Mouse (Mus musculus) heart, postnatal 0 days (tissue): ENCODE results near the gene Fam3c. TPM values are rescaled to one million over a fixed set of nuclear protein-coding genes. Genes with fewer than 3 reads are reported as not detected.

Experiments used
- ATAC-seq: fragments of 200-750 bp; cut with Nextera tagmentation; 2 replicates; pipeline ENCODE4 v1.8.0; 2017; ENCODE audit warnings: low read depth, moderate number of reproducible peaks, moderate library complexity; ENCODE audit not compliant: insufficient read depth
- DNase-seq: peaks from one replicate; pipeline ENCODE4 v3.0.0-alpha.2; 2016; ENCODE audit warnings: low spot score
- H3K27ac ChIP-seq: fragments of 300-500 bp; sonication (generic); 2 replicates; pipeline ENCODE4 v1.5.1; 2014; ENCODE audit warnings: low read depth, mild to moderate bottlenecking
- H3K27me3 ChIP-seq: fragments of 300-500 bp; sonication (generic); 2 replicates; pipeline ENCODE4 v1.6.1; 2014; ENCODE audit warnings: low read length, mixed read lengths; ENCODE audit not compliant: control insufficient read depth, insufficient read depth
- H3K36me3 ChIP-seq: fragments of 300-500 bp; sonication (generic); replicated peaks from 2 replicates; pipeline ENCODE4 v1.6.1; 2014; ENCODE audit warnings: low read length, mixed read lengths; ENCODE audit not compliant: control insufficient read depth, insufficient read depth
- H3K4me1 ChIP-seq: fragments of 300-500 bp; sonication (generic); 2 replicates; pipeline ENCODE4 v1.6.1; 2014; ENCODE audit warnings: antibody characterized with exemption; ENCODE audit not compliant: control insufficient read depth, insufficient read depth
- H3K4me2 ChIP-seq: fragments of 300-500 bp; sonication (generic); 2 replicates; pipeline ENCODE4 v1.6.1; 2014; ENCODE audit warnings: low read depth, mild to moderate bottlenecking, low read length, moderate library complexity
- H3K4me3 ChIP-seq: fragments of 300-500 bp; sonication (generic); 2 replicates; pipeline ENCODE4 v1.5.1; 2014; ENCODE audit warnings: low read depth, low read length
- H3K9ac ChIP-seq: fragments of 300-500 bp; sonication (generic); replicated peaks from 2 replicates; pipeline ENCODE4 v1.6.1; 2014; ENCODE audit warnings: low read depth, low read length, mixed read lengths
- H3K9me3 ChIP-seq: fragments of 300-500 bp; sonication (generic); replicated peaks from 2 replicates; pipeline ENCODE4 v1.6.1; 2016; ENCODE audit warnings: low read length; ENCODE audit not compliant: control insufficient read depth
- CTCF ChIP-seq: IDR thresholded peaks from 2 replicates; pipeline ENCODE4 v1.5.1; 2016; ENCODE audit warnings: antibody characterized with exemption, control low read depth, low read depth
- EP300 ChIP-seq: IDR thresholded peaks from 2 replicates; pipeline ENCODE4 v1.6.1; 2016; ENCODE audit warnings: antibody characterized with exemption, low read depth
- WGBS: fragments of 180-500 bp; shearing (Covaris S2); extraction: QIAGEN DNeasy Blood & Tissue Kit; methylation state at CpG from one replicate; pipeline ENCODE4 v1.1.7; 2014; 5-methylcytosine and 5-hydroxymethylcytosine counted together
- polyA plus RNA-seq: library from polyadenylated mRNA; unstranded; fragments of >200 nt; fragmentation: Nextera tagmentation; extraction: Ambion mirVana; gene quantifications from 2 replicates; pipeline ENCODE4 v1.2.1, GENCODE M21; 2015
- total RNA-seq: library from RNA; depleted of rRNA; stranded (reverse); fragments of >200 nt; gene quantifications from 2 replicates; pipeline ENCODE4 v1.2.3, GENCODE M21; 2014; ENCODE audit warnings: low replicate concordance

Gene Fam3c
- total and polyA plus RNA-seq, 2 experiments from 2014 or later = 7.3 to 27.9 TPM

- ATAC-seq = no peak
Observed at GRCm38 (mm10) chr6:22361941-22362340, 5.9 kb upstream of the Fam3c start.

GRCm38 (mm10) chr6:22359019-22359418 lies 3.0 kb upstream of the Fam3c start:
- no peaks in the 10 kb centered on the region for H3K27me3 ChIP-seq
- no peak overlapping the region for H3K27ac ChIP-seq
- H3K9ac ChIP-seq = no peak overlapping the region
- WGBS = 57% methylated on average over 1 of the region's 1 CpGs
- H3K9me3 ChIP-seq = 0 out of 2 replicates have a peak, but pooled peaks cover 4% of the 10 kb centered on the region
- ATAC-seq (no peak), DNase-seq (no peak)
- no peak overlapping the region for H3K4me2 ChIP-seq
- no peaks in the 10 kb centered on the region for H3K36me3 ChIP-seq
- H3K4me1 ChIP-seq = 0 out of 2 replicates have a peak, but pooled peaks cover 10% of the 10 kb centered on the region
- TF ChIP-seq CTCF (no peak), EP300 (no peak)
- no peak overlapping the region for H3K4me3 ChIP-seq

More at GRCm38 (mm10) chr6:22361941-22362340, 5.9 kb upstream of the Fam3c start:
- Histone ChIP-seq H3K4me1 (no peaks in the 10 kb centered on the region), H3K27me3 (no peaks in the 10 kb centered on the region), H3K27ac (no peak overlapping the region), H3K4me2 (no peak overlapping the region), H3K9me3 (0 out of 2 replicates have a peak, but pooled peaks cover 4% of the 10 kb centered on the region), H3K36me3 (no peaks in the 10 kb centered on the region), H3K4me3 (no peak overlapping the region), H3K9ac (no peak overlapping the region)
- no peak for DNase-seq
- 73% methylated on average over 3 of the region's 3 CpGs for WGBS
- TF ChIP-seq CTCF (no peak), EP300 (no peak)

- TF ChIP-seq CTCF (no peak), EP300 (no peak)
- H3K4me2 ChIP-seq = no peak overlapping the region
- 0 out of 2 replicates have a peak, but pooled peaks cover 10% of the 10 kb centered on the region for H3K4me1 ChIP-seq
- no peak overlapping the region for H3K4me3 ChIP-seq
- no peak overlapping the region for H3K27ac ChIP-seq
- H3K27me3 ChIP-seq = no peaks in the 10 kb centered on the region
- DNase-seq (no peak), ATAC-seq (no peak)
- no peaks in the 10 kb centered on the region for H3K36me3 ChIP-seq
- no peak overlapping the region for H3K9ac ChIP-seq
- WGBS = 94% methylated on average over 4 of the region's 4 CpGs
- 0 out of 2 replicates have a peak, but pooled peaks cover 4% of the 10 kb centered on the region for H3K9me3 ChIP-seq
Observed at GRCm38 (mm10) chr6:22357351-22357750, 1.3 kb upstream of the Fam3c start.

GRCm38 (mm10) chr6:22355396-22356085 lies 502 bp downstream of the Fam3c start:
- DNase-seq (no peak), ATAC-seq (peak; percentile 78)
- H3K36me3 ChIP-seq = no peaks in the 10 kb centered on the region
- 0 out of 2 replicates have a peak, but pooled peaks cover 4% of the 10 kb centered on the region for H3K9me3 ChIP-seq
- H3K4me2 ChIP-seq = peak overlapping the region; percentile 61
- 0 out of 2 replicates have a peak, but pooled peaks cover 10% of the 10 kb centered on the region for H3K4me1 ChIP-seq
- peak overlapping the region; percentile 79 for H3K27ac ChIP-seq
- peak overlapping the region; percentile 84 for H3K4me3 ChIP-seq
- no peaks in the 10 kb centered on the region for H3K27me3 ChIP-seq
- H3K9ac ChIP-seq = peak overlapping the region; percentile 72
- 2% methylated on average over 52 of the region's 62 CpGs for WGBS
- TF ChIP-seq CTCF = no peak
- TF ChIP-seq EP300 = no peak

GRCm38 (mm10) chr6:22354675-22355074 lies 1.4 kb downstream of the Fam3c start:
- H3K4me3 ChIP-seq = peak overlapping the region; percentile 84
- 0 out of 2 replicates have a peak, but pooled peaks cover 4% of the 10 kb centered on the region for H3K9me3 ChIP-seq
- H3K27me3 ChIP-seq = no peaks in the 10 kb centered on the region
- no peak for TF ChIP-seq CTCF
- TF ChIP-seq EP300 = no peak
- H3K36me3 ChIP-seq = no peaks in the 10 kb centered on the region
- ATAC-seq (no peak), DNase-seq (no peak)
- peak overlapping the region; percentile 61 for H3K4me2 ChIP-seq
- WGBS = 88% methylated on average over 7 of the region's 7 CpGs
- H3K4me1 ChIP-seq = 0 out of 2 replicates have a peak, but pooled peaks cover 16% of the 10 kb centered on the region
- H3K27ac ChIP-seq = no peak overlapping the region
- no peak overlapping the region for H3K9ac ChIP-seq
